Mouse (Mus musculus) adrenal gland, postnatal 0 days (tissue): ENCODE results near the gene Rsph1. TPM values are rescaled to one million over a fixed set of nuclear protein-coding genes. Genes with fewer than 3 reads are reported as not detected.

Source experiments
- polyA plus RNA-seq: library from polyadenylated mRNA; unstranded; fragments of >200 nt; fragmentation: Nextera tagmentation; extraction: Ambion mirVana; gene quantifications from 2 replicates; pipeline ENCODE4 v1.2.1, GENCODE M21; 2015

Gene Rsph1
- polyA plus RNA-seq = 2.5 TPM in 2 replicates

GRCm38 (mm10) chr17:31276922-31277918 is at the start of gene Rsph1:
TSS of gene Rsph1 (minus strand) at chr17:31277383.

GRCm38 (mm10) chr17:31286492-31286891 is 9.3 kb upstream of the Rsph1 start, which contains the start of gene Slc37a1:
TSS of gene Slc37a1 (plus strand) at chr17:31286792.

GRCm38 (mm10) chr17:31207771-31208334 is 69.3 kb downstream of the Rsph1 start, which contains the start of gene Ubash3a:
TSS of gene Ubash3a (plus strand) at chr17:31207873.

Other genes with a start within 250 kb of the Rsph1 start
- 6.5 and 8.4 TPM in 2 replicates for gene Abcg1, start 219.7 kb downstream of the Rsph1 start, polyA plus RNA-seq
- 18.3 and 43.0 TPM in 2 replicates for gene Tff3, start 147.7 kb downstream of the Rsph1 start, polyA plus RNA-seq
- 2.1 TPM in 1 of 2 replicates, not detected in the other for gene Tff2, start 133.1 kb downstream of the Rsph1 start, polyA plus RNA-seq
- 0.79 and 19.9 TPM in 2 replicates for gene Tff1, start 112.1 kb downstream of the Rsph1 start, polyA plus RNA-seq
- gene Tmprss3, start 78.4 kb downstream of the Rsph1 start, polyA plus RNA-seq = not detected in 2 replicates
- gene Ubash3a, start 69.5 kb downstream of the Rsph1 start, polyA plus RNA-seq = 0.49 and 0.86 TPM in 2 replicates
- 5.3 and 10.1 TPM in 2 replicates for gene Slc37a1, start 9.4 kb upstream of the Rsph1 start, polyA plus RNA-seq
- gene Pde9a, start 108.8 kb upstream of the Rsph1 start, polyA plus RNA-seq = 6.5 and 14.8 TPM in 2 replicates
- 15.4 and 16.7 TPM in 2 replicates for gene Wdr4, start 242.6 kb upstream of the Rsph1 start, polyA plus RNA-seq
- 443 and 494 TPM in 2 replicates for gene Ndufv3, start 242.7 kb upstream of the Rsph1 start, polyA plus RNA-seq